Mouse (Mus musculus): ENCODE results near the gene Pdia2.

- TF ChIP-seq CTCF (IDR thresholded peaks at IDR 0.05) (no peak), EP300 (IDR thresholded peaks at IDR 0.05) (no peak)
These were observed 35.5 kb upstream of the Pdia2 start for GRCm38 (mm10) chr17:26234386-26234785.
